Mouse (Mus musculus) lung, embryonic 14.5 days (tissue): Measurements from ENCODE around the gene Btbd2. TPM values are rescaled to one million over a fixed set of nuclear protein-coding genes. Genes with fewer than 3 reads are reported as not detected.

Experiments used
- ATAC-seq: fragments of 200-750 bp; cut with Nextera tagmentation; 2 replicates; pipeline ENCODE4 v1.8.0; 2017; ENCODE audit warnings: mild to moderate bottlenecking, moderate TSS enrichment, moderate library complexity; ENCODE audit not compliant: insufficient read depth
- DNase-seq: peaks from one replicate; pipeline ENCODE4 v3.0.0-alpha.2; 2015
- H3K27ac ChIP-seq: fragments of 300-500 bp; sonication (generic); 2 replicates; pipeline ENCODE4 v1.5.1; 2014; ENCODE audit warnings: low read depth, mild to moderate bottlenecking, moderate library complexity
- H3K27me3 ChIP-seq: fragments of 300-500 bp; sonication (generic); 2 replicates; pipeline ENCODE4 v1.6.1; 2014; ENCODE audit warnings: low read length, control low read depth; ENCODE audit not compliant: insufficient read depth
- H3K36me3 ChIP-seq: fragments of 300-500 bp; sonication (generic); 2 replicates; pipeline ENCODE4 v1.6.1; 2014; ENCODE audit warnings: control low read depth; ENCODE audit not compliant: insufficient read depth
- H3K4me1 ChIP-seq: fragments of 300-500 bp; sonication (generic); 2 replicates; pipeline ENCODE4 v1.6.1; 2014; ENCODE audit warnings: antibody characterized with exemption, control low read depth; ENCODE audit not compliant: insufficient read depth
- H3K4me2 ChIP-seq: fragments of 300-500 bp; sonication (generic); 2 replicates; pipeline ENCODE4 v1.6.1; 2014; ENCODE audit warnings: mild to moderate bottlenecking
- H3K4me3 ChIP-seq: fragments of 300-500 bp; sonication (generic); 2 replicates; pipeline ENCODE4 v1.5.1; 2014; ENCODE audit warnings: low read depth, low read length
- H3K9ac ChIP-seq: fragments of 300-500 bp; sonication (generic); 2 replicates; pipeline ENCODE4 v1.6.1; 2014
- H3K9me3 ChIP-seq: fragments of 300-500 bp; sonication (generic); 2 replicates; pipeline ENCODE4 v1.6.1; 2016; ENCODE audit warnings: low read depth, low read length, control low read depth
- CTCF ChIP-seq: IDR thresholded peaks from 2 replicates; pipeline ENCODE4 v1.5.1; 2016; ENCODE audit warnings: antibody characterized with exemption, low read depth
- WGBS: fragments of 180-500 bp; shearing (Covaris S2); extraction: QIAGEN DNeasy Blood & Tissue Kit; methylation state at CpG from one replicate; pipeline ENCODE4 v1.1.7; 2014; 5-methylcytosine and 5-hydroxymethylcytosine counted together
- microRNA-seq: library from miRNA; unstranded; fragments of <30 nt; microRNA quantifications from one replicate; pipeline ENCODE4, GENCODE M21; 2016; ENCODE audit warnings: borderline number of aligned reads
- polyA plus RNA-seq: library from polyadenylated mRNA; unstranded; fragments of >200 nt; fragmentation: Nextera tagmentation; extraction: Ambion mirVana; gene quantifications from 2 replicates; pipeline ENCODE4 v1.2.1, GENCODE M21; 2014

Gene Btbd2
- polyA plus RNA-seq, 1 experiment from 2014 or later, result 101 TPM

DNA sequence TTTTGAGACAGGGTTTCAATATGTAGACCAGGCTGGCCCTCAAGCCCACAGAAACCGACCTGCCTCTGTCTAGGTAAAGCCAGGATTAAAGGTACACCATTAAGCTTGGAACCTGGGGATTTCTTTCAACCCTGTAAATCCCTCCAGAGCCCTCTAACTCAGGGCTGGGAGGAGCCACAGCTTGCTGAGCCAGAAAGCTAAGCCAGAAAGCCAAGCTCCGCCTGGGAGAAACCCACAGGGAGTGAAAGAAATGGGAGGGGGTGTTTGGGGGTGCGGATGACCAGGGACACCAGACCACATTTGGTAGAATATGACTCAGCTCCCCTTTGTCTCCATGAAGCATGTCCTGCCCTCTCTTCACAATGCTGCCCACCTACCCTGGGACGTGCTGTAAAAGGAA is 60.6 kb downstream of the Btbd2 start:
- Histone ChIP-seq H3K27ac (no peak overlapping the region), H3K27me3 (no peaks in the 10 kb centered on the region), H3K36me3 (no peaks in the 10 kb centered on the region), H3K4me3 (no peak overlapping the region), H3K4me1 (no peaks in the 10 kb centered on the region), H3K9ac (no peak overlapping the region; the same call in 1 of the 2 replicates), H3K9me3 (no peaks in the 10 kb centered on the region), H3K4me2 (no peak overlapping the region)
- 41% methylated on average over 4 of the region's 4 CpGs for WGBS
- ATAC-seq, result no peak
- DNase-seq, result no peak
- no peak for TF ChIP-seq CTCF

Small RNA genes lying within 50 kb of the gene (microRNA-seq; reads per million reads assigned to microRNA genes)
- 0.95 reads per million for gene Mir6912

Other genes starting within 250 kb of the Btbd2 start
- 148 and 175 TPM in 2 replicates for gene Tcf3, start 223.4 kb downstream of the Btbd2 start, polyA plus RNA-seq
- gene Onecut3, start 162.2 kb downstream of the Btbd2 start, polyA plus RNA-seq, result not detected in 2 replicates
- 0.09 and 0.14 TPM in 2 replicates for gene Atp8b3, start 117.9 kb downstream of the Btbd2 start, polyA plus RNA-seq
- gene Rexo1, start 95.5 kb downstream of the Btbd2 start, polyA plus RNA-seq, result 27.8 and 34.5 TPM in 2 replicates
- 9.5 and 11.8 TPM in 2 replicates for gene Klf16, start 79.8 kb downstream of the Btbd2 start, polyA plus RNA-seq
- gene Abhd17a, start 66.7 kb downstream of the Btbd2 start, polyA plus RNA-seq, result 151 and 153 TPM in 2 replicates
- gene Scamp4, start 54.2 kb downstream of the Btbd2 start, polyA plus RNA-seq, result 90.5 and 92.8 TPM in 2 replicates
- gene Adat3, start 54.2 kb downstream of the Btbd2 start, polyA plus RNA-seq, result 8.7 and 10.1 TPM in 2 replicates
- 2.4 and 3.1 TPM in 2 replicates for gene Gm49322, start 51.0 kb downstream of the Btbd2 start, polyA plus RNA-seq
- gene Csnk1g2, start 34.2 kb downstream of the Btbd2 start, polyA plus RNA-seq, result 105 and 124 TPM in 2 replicates
- 102 and 110 TPM in 2 replicates for gene Mknk2, start 21.0 kb upstream of the Btbd2 start, polyA plus RNA-seq
- 35.1 and 40.3 TPM in 2 replicates for gene Mob3a, start 44.9 kb upstream of the Btbd2 start, polyA plus RNA-seq
- gene Izumo4, start 45.1 kb upstream of the Btbd2 start, polyA plus RNA-seq, result 6.7 and 7.3 TPM in 2 replicates
- 62.0 and 69.6 TPM in 2 replicates for gene Ap3d1, start 85.2 kb upstream of the Btbd2 start, polyA plus RNA-seq
- 26.9 and 29.1 TPM in 2 replicates for gene Dot1l, start 98.1 kb upstream of the Btbd2 start, polyA plus RNA-seq
- gene Sf3a2, start 141.1 kb upstream of the Btbd2 start, polyA plus RNA-seq, result 97.2 and 98.4 TPM in 2 replicates
- 113 and 121 TPM in 2 replicates for gene Plekhj1, start 141.6 kb upstream of the Btbd2 start, polyA plus RNA-seq
- gene Amh, start 148.2 kb upstream of the Btbd2 start, polyA plus RNA-seq, result 0.11 and 0.14 TPM in 2 replicates
- 0.93 and 0.97 TPM in 2 replicates for gene Jsrp1, start 156.4 kb upstream of the Btbd2 start, polyA plus RNA-seq
- 1,866 and 1,984 TPM in 2 replicates for gene Oaz1, start 169.6 kb upstream of the Btbd2 start, polyA plus RNA-seq
- gene Lingo3, start 187.0 kb upstream of the Btbd2 start, polyA plus RNA-seq, result 0.05 and 0.17 TPM in 2 replicates
- 334 and 337 TPM in 2 replicates for gene Lsm7, start 198.1 kb upstream of the Btbd2 start, polyA plus RNA-seq
- 32.3 and 38.7 TPM in 2 replicates for gene Sppl2b, start 198.2 kb upstream of the Btbd2 start, polyA plus RNA-seq
- gene Tmprss9, start 214.8 kb upstream of the Btbd2 start, polyA plus RNA-seq, result 0.05 TPM in 1 of 2 replicates, not detected in the other
- 315 and 321 TPM in 2 replicates for gene Timm13, start 243.9 kb upstream of the Btbd2 start, polyA plus RNA-seq